Mouse (Mus musculus) heart, embryonic 16.5 days (tissue): ENCODE measurements around the gene Casp8ap2. TPM values are rescaled to one million over a fixed set of nuclear protein-coding genes. Genes with fewer than 3 reads are reported as not detected.

Experiments
- ATAC-seq: fragments of 200-750 bp; cut with Nextera tagmentation; replicated peaks from 2 replicates; pipeline ENCODE4 v1.8.0; 2017; ENCODE audit warnings: moderate number of reproducible peaks; ENCODE audit not compliant: insufficient read depth, low FRiP score; ENCODE audit errors: extremely low read depth
- H3K27ac ChIP-seq: fragments of 300-500 bp; sonication (generic); 2 replicates; pipeline ENCODE4 v1.5.1; 2014; ENCODE audit warnings: mild to moderate bottlenecking, low read length, control low read depth, moderate library complexity
- H3K27me3 ChIP-seq: fragments of 300-500 bp; sonication (generic); 2 replicates; pipeline ENCODE4 v1.6.1; 2014; ENCODE audit warnings: low read length, mixed read lengths; ENCODE audit not compliant: control insufficient read depth, insufficient read depth
- H3K36me3 ChIP-seq: fragments of 300-500 bp; sonication (generic); 2 replicates; pipeline ENCODE4 v1.6.1; 2014; ENCODE audit not compliant: control insufficient read depth, insufficient read depth
- H3K4me1 ChIP-seq: fragments of 300-500 bp; sonication (generic); 2 replicates; pipeline ENCODE4 v1.6.1; 2014; ENCODE audit warnings: low read length, mixed read lengths; ENCODE audit not compliant: control insufficient read depth, insufficient read depth
- H3K4me2 ChIP-seq: fragments of 300-500 bp; sonication (generic); 2 replicates; pipeline ENCODE4 v1.6.1; 2014; ENCODE audit warnings: low read depth, mild to moderate bottlenecking, control low read depth, low read length
- H3K4me3 ChIP-seq: fragments of 300-500 bp; sonication (generic); 2 replicates; pipeline ENCODE4 v1.5.1; 2014; ENCODE audit warnings: mild to moderate bottlenecking, control low read depth, low read length
- H3K9ac ChIP-seq: fragments of 300-500 bp; sonication (generic); 2 replicates; pipeline ENCODE4 v1.6.1; 2014; ENCODE audit warnings: low read length, control low read depth
- H3K9me3 ChIP-seq: fragments of 300-500 bp; sonication (generic); replicated peaks from 2 replicates; pipeline ENCODE4 v1.6.1; 2016; ENCODE audit warnings: low read length; ENCODE audit not compliant: control insufficient read depth
- WGBS: fragments of 180-500 bp; shearing (Covaris S2); extraction: QIAGEN DNeasy Blood & Tissue Kit; methylation state at CpG from one replicate; pipeline ENCODE4 v1.1.7; 2014; 5-methylcytosine and 5-hydroxymethylcytosine counted together
- polyA plus RNA-seq: library from polyadenylated mRNA; unstranded; fragments of >200 nt; fragmentation: Nextera tagmentation; extraction: Ambion mirVana; gene quantifications from 2 replicates; pipeline ENCODE4 v1.2.1, GENCODE M21; 2015

Casp8ap2 gene
- polyA plus RNA-seq, 1 experiment from 2014 or later, result 31.8 TPM

DNA sequence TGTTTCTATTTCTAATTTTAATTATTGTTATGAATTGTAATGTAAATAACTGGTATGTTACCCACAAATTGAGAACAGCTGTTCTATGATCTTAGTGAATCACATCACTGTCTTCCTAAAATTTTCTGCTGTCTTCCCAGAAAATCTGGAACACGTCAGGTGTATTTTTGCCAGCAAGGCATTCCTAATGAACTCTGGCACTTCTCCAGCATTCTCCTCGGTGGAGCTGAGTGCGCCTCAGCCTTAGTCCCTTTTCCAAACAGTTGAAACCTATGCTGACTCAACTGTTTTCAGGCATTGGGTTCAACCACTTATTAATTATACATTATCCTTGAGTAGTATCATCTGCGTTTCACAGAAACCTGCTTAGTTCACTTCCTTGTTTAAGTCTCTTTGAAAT, 67.2 kb downstream of the Casp8ap2 start:
- Histone ChIP-seq H3K9me3 (no peaks in the 10 kb centered on the region), H3K4me3 (no peak overlapping the region), H3K36me3 (peaks cover 23% of the 10 kb centered on the region; the same call in 1 of the 2 replicates), H3K27ac (no peak overlapping the region), H3K4me1 (no peaks in the 10 kb centered on the region), H3K9ac (no peak overlapping the region), H3K27me3 (no peaks in the 10 kb centered on the region), H3K4me2 (no peak overlapping the region)
- 49% methylated on average over 4 of the region's 4 CpGs for WGBS
- ATAC-seq, result no peak

DNA sequence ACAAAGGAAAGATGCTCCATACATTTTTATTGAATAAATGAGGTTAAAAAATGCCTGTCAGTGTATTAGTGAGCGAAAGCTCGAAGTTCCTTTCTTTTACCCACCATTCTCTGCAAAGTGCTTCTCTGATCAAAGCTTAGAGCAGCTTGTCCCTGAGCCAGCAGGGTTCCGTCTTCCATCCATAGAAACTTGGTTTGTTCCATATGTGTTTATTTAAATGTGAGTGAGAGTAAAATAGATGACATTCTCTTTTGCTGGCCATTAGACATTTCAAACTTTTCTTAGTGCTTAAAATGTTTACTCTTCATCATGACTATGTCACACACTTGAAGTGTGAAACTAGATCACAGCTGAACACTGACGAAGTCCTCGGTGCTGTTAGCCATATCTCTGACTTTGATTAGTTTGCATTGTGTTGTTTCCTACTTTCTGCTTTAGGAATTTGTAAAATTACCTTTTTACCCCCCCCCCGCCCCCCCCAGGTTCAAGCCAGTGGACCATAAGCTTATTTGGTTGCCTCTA, 67.9 kb downstream of the Casp8ap2 start:
- no peak overlapping the region for H3K27ac ChIP-seq
- H3K4me2 ChIP-seq, result no peak overlapping the region
- no peaks in the 10 kb centered on the region for H3K9me3 ChIP-seq
- no peaks in the 10 kb centered on the region for H3K27me3 ChIP-seq
- ATAC-seq, result no peak
- no peaks in the 10 kb centered on the region for H3K4me1 ChIP-seq
- H3K9ac ChIP-seq, result no peak overlapping the region
- no peak overlapping the region for H3K4me3 ChIP-seq
- WGBS, result 82% methylated on average over 6 of the region's 6 CpGs
- peaks cover 21% of the 10 kb centered on the region; the same call in 1 of the 2 replicates for H3K36me3 ChIP-seq

Other genes starting within 250 kb of the Casp8ap2 start
- not detected in 2 replicates for gene Gja10, start 12.7 kb upstream of the Casp8ap2 start, polyA plus RNA-seq
- 7.6 and 8.3 TPM in 2 replicates for gene Mdn1, start 41.7 kb downstream of the Casp8ap2 start, polyA plus RNA-seq
- gene Lyrm2, start 184.8 kb downstream of the Casp8ap2 start, polyA plus RNA-seq, result 107 and 109 TPM in 2 replicates